Mouse (Mus musculus) right cerebral cortex, adult 18-20 months (tissue): Measurements from ENCODE around the gene Gm6502.
"Not testable (repeated sequence)": the region's sequence is repeated elsewhere in the genome, so short reads cannot be mapped to it uniquely, and the experiment has no call there.

Experiments used
- DNase-seq: peaks from one replicate; pipeline ENCODE4 v3.0.0; 2022; ENCODE audit warnings: mixed read lengths

The Gm6502 gene

DNA sequence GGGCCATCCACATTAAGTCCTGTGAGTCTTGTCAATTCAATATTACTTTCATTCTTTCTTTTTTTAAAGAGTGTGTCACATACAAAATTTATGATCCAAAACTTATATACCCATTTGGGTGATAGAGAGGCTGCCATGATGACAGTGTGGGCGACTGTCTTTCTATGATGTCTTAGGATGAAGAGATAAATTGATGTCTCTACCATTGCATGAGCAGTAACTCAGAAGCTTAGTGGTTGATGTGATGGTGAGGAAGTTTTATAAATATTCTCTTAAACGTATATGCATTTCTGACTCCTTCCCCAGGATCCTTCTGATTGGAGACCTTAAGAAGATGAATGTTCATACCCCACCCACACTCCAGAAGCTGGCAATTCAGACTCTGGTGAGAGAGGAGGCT, at the start of gene Gm6502:
Gene Gm6502, plus strand, starts transcription at position 301 of the 400 bp plus-strand sequence.
- DNase-seq = not testable (repeated sequence)

DNA sequence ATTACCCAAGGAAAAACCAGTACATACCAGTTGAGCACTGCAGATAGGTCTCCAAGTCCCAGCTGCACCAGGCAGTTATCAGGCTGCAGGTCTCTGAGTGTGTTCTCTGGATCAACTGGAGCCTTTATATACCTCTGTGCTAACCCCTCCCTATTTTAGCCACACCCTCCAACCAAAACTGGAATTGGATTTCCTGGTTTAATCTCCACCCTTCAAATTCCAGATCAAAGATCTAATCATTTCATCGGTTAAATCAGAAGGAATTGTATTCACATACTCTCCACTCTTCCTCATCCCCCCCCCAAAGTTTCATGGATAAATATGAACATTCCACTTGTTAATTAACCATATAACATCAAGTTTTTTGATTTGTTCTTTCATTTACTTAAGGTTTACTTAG, 7.5 kb upstream of the Gm6502 start, which contains the start of gene A430089I19Rik:
Gene A430089I19Rik, minus strand, starts transcription at position 101 of the 400 bp plus-strand sequence.
- not testable (repeated sequence) for DNase-seq

DNA sequence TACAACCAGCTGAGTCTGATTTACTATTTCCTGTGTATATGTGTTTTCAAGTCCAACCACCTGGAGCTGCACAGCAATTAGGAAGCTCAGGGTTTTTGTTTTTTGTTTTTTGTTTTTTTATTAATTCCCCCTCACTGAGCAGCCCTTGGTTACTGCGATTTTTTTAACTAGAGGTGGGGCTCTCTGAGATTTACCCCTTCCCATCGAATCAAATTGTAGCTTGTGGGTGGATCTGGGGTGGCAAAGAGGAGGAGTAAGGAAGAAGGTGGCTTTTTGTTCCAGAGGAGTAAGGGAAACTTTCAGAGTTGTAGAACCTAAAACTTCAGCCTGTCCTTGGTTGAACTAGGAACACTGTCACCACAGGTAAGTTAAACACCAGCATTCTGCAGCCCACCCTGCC, 25.2 kb downstream of the Gm6502 start, which contains the start of gene AA792892:
Gene AA792892, plus strand, starts transcription at position 301 of the 400 bp plus-strand sequence.
- not testable (repeated sequence) for DNase-seq
